Mouse (Mus musculus): Measurements from ENCODE around the gene Wbp11. TPM values are rescaled to one million over a fixed set of nuclear protein-coding genes. Genes with fewer than 3 reads are reported as not detected.

Wbp11 gene
- 110 and 114 TPM in 2 replicates for polyA plus RNA-seq (2015; fragmentation: Nextera tagmentation; extraction: Ambion mirVana)

DNA sequence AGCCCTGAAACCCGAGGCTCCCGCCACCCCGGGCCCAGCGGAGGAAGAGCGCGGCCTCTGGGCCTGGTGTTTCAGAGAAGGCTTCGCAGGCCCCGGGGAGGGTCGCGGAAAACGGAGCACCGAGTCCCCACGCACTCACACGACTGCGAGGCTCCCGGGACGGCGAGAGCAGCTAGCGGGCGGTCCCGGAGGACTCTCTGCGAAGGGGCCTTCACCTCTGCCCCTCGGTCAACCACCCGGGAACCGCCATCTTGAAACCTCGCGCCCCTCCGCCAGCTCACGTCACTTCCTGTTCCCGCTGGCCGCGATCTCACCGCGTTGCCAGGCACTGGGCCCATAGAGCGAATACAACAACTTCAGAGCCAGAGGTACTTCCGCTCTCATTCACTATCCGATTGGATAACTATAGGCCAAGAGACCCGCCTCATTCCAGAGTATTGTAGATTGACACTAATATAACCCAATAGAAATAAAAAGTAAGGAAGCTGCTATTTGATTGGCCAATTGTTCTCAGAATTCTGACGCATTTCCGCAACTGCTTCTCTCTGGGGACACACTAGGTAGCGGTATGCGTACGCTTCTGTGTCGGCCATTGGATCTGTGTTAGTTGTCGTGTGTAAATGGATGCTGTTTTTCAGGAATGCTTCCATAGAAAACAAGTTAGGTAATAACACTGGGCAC lies at the start of gene Wbp11:
Gene Wbp11, minus strand, starts transcription at position 353 of the 681 bp plus-strand sequence.
- H3K4me2 ChIP-seq (replicated peaks) = peak within 1 kb of the TSS; percentile 82
- H3K4me3 ChIP-seq = peak within 1 kb of the TSS; percentile 99
- under 1% methylated on average over 45 of the region's 45 CpGs for WGBS
- peak; percentile 100 for ATAC-seq (ENCODE audit: low FRiP score, low read depth)
- no peaks in the 10 kb centered on the region for H3K27me3 ChIP-seq
- H3K27ac ChIP-seq = peak within 1 kb of the TSS; percentile 84
- H3K9me3 ChIP-seq = no peaks in the 10 kb centered on the region
- peaks cover 8% of the 10 kb centered on the region for H3K4me1 ChIP-seq
- H3K9ac ChIP-seq = peak within 1 kb of the TSS; percentile 95
- H3K36me3 ChIP-seq = peaks cover 20% of the 10 kb centered on the region

DNA sequence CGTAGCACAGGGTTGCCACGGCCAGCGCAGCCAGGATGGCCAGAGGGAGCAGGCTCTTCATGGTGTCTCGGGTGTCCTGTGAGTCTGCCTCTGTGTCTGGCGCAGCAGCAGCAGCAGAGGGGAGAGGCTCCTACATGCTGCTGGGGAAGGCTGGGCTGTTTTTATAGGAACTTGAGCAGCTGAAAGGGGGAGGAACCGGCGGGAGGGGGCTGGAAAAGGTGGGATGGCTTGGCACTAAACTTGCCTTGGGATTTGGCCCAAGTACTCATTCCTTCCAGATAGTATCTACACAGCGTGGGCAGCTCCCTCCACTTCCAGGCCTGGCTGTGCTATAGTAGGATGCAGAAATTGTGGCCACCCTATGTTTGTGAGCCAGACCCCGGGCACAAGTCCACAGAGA lies 47.6 kb upstream of the Wbp11 start, which contains the start of gene Mgp:
Gene Mgp, minus strand, starts transcription at position 154 of the 400 bp plus-strand sequence.
- ATAC-seq (ENCODE audit: low FRiP score, low read depth) = peak; percentile 90
- Histone ChIP-seq H3K4me2 (replicated peaks) (peak within 1 kb of the TSS; percentile 63), H3K9ac (peak within 1 kb of the TSS; percentile 67), H3K4me1 (peaks cover 32% of the 10 kb centered on the region), H3K4me3 (peak within 1 kb of the TSS; percentile 46), H3K27me3 (no peaks in the 10 kb centered on the region), H3K27ac (peak within 1 kb of the TSS; percentile 85), H3K9me3 (no peaks in the 10 kb centered on the region), H3K36me3 (0 out of 2 replicates have a peak, but pooled peaks cover 5% of the 10 kb centered on the region)
- WGBS = 15% methylated on average over 9 of the region's 9 CpGs

DNA sequence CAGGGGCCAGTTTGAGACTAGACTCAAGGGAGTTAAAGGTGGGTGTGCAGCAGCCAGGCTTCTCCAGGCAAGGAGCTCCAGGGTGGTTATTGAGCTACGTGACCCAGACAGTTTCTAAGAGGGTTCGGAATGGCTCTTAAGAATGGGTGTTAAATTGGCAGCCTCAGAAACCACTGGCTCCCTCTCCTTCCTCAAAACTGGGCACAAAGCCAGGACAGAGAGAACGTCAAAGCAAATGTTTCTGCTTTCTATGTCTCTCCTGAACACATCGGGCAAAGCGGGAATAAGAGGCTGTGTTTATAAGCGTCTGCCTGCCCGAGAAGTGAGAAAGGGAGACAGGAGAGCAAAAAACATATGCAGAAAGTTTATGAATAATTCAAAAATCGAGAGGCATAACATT lies 46.6 kb upstream of the Wbp11 start:
- 0 out of 2 replicates have a peak, but pooled peaks have one; percentile 21 for ATAC-seq (ENCODE audit: low FRiP score, low read depth)

DNA sequence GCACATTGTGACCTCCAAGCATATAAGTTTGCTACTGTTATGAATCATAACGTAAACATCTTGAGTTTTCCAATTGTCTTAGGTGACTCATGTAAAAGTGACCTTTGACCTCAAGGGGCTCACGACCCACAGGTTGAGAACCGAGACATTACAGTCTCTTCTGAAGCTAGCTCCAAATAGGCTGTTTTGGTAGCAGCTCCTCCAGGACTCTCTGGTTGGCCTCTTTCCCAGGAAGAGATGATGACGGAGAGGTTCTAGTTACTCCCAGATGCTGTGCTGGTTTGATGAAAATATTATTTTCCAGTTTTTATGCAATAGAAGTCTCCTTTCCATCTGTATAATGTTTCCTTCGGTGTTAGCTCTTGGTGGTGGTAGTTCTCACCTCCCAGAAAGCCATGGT lies 40.9 kb upstream of the Wbp11 start:
- Histone ChIP-seq H3K4me3 (no peak overlapping the region), H3K27me3 (no peaks in the 10 kb centered on the region), H3K36me3 (0 out of 2 replicates have a peak, but pooled peaks cover 5% of the 10 kb centered on the region), H3K27ac (no peak overlapping the region), H3K9me3 (no peaks in the 10 kb centered on the region), H3K4me1 (peaks cover 44% of the 10 kb centered on the region), H3K9ac (no peak overlapping the region), H3K4me2 (replicated peaks) (no peak overlapping the region)
- no peak for ATAC-seq (ENCODE audit: low FRiP score, low read depth)
- WGBS = 65% methylated on average over 5 of the region's 5 CpGs

More for the DNA sequence above, 46.6 kb upstream of the Wbp11 start:
- Histone ChIP-seq H3K9ac (peak overlapping the region; percentile 48), H3K4me1 (peaks cover 32% of the 10 kb centered on the region), H3K27ac (peak overlapping the region; percentile 64; the same call in 1 of the 2 replicates), H3K9me3 (no peaks in the 10 kb centered on the region), H3K36me3 (0 out of 2 replicates have a peak, but pooled peaks cover 5% of the 10 kb centered on the region), H3K4me2 (replicated peaks) (peak overlapping the region; percentile 57), H3K4me3 (peak overlapping the region; percentile 46), H3K27me3 (no peaks in the 10 kb centered on the region)
- WGBS = 14% methylated on average over 8 of the region's 8 CpGs

DNA sequence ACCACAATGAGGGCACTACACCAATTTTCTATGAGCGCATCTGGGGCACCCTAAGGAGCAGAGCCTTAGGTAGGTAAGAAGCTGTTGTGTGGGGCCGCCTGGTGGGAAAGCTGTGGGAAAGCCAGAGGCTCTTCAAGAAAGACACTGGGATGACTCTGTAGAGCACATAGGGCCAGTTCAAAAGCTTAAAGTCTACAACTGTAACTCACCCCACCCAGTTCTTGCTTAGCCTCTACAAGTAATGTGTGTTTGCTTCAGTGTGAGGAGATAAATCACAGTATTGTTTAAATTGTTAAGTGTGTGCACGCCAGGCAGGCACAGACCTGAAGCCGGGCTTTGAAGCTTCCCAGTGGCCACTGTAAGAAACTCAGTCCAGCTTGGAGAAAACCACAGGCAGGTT lies 38.1 kb upstream of the Wbp11 start:
- Histone ChIP-seq H3K4me2 (replicated peaks) (no peak overlapping the region), H3K9me3 (no peaks in the 10 kb centered on the region), H3K9ac (no peak overlapping the region), H3K36me3 (no peaks in the 10 kb centered on the region), H3K27me3 (no peaks in the 10 kb centered on the region), H3K27ac (no peak overlapping the region), H3K4me3 (no peak overlapping the region), H3K4me1 (peaks cover 32% of the 10 kb centered on the region)
- WGBS = 73% methylated on average over 4 of the region's 4 CpGs
- no peak for ATAC-seq (ENCODE audit: low FRiP score, low read depth)

DNA sequence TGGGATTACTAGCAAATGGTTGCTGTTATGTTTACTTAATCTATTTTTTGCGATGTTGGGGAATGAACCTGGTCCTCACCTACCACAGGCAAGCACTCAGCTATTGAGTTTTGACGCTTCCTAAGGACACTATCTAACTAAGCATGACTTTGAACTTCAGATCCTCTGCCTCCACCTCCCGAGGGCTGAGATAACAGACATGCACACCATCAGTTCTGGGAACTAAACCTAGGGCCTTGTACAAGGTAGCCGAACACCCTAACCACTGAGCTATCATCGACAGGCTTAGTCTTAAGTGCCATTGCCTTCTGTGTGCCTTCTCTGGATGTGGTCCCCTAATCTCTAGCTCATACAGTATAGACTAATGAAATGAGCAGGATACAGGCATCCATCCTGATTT lies 37.3 kb upstream of the Wbp11 start:
- Histone ChIP-seq H3K4me2 (replicated peaks) (no peak overlapping the region), H3K27ac (no peak overlapping the region), H3K4me3 (no peak overlapping the region), H3K27me3 (no peaks in the 10 kb centered on the region), H3K36me3 (no peaks in the 10 kb centered on the region), H3K4me1 (peaks cover 32% of the 10 kb centered on the region), H3K9ac (no peak overlapping the region), H3K9me3 (no peaks in the 10 kb centered on the region)
- 91% methylated on average over 5 of the region's 5 CpGs for WGBS
- ATAC-seq (ENCODE audit: low FRiP score, low read depth) = no peak

DNA sequence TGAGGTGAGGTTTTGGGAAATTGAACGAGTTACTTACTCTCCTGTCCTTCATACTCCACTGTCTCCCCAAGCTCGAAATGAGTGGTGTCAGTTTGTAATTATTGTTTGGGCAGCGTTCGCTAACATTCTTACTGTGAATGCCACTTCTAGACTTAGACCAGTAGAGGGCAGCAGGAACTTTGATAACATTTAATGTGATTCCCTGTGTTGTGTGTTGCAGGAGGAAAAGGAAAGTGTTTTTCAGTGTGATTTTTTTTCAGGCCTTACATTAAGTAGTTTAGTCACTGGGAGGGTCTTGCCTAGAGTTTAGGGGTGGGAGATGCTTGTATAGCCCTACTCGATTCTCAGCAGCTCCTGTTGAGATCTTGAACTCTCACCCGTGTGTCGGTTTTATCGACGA lies 33.0 kb upstream of the Wbp11 start:
- H3K9me3 ChIP-seq = no peaks in the 10 kb centered on the region
- peaks cover 23% of the 10 kb centered on the region for H3K4me1 ChIP-seq
- H3K36me3 ChIP-seq = no peaks in the 10 kb centered on the region
- H3K4me2 ChIP-seq (replicated peaks) = no peak overlapping the region
- H3K27ac ChIP-seq = no peak overlapping the region
- H3K27me3 ChIP-seq = no peaks in the 10 kb centered on the region
- WGBS = 44% methylated on average over 9 of the region's 9 CpGs
- no peak overlapping the region for H3K9ac ChIP-seq
- ATAC-seq (ENCODE audit: low FRiP score, low read depth) = 0 out of 2 replicates have a peak, but pooled peaks have one; percentile 20
- no peak overlapping the region for H3K4me3 ChIP-seq

DNA sequence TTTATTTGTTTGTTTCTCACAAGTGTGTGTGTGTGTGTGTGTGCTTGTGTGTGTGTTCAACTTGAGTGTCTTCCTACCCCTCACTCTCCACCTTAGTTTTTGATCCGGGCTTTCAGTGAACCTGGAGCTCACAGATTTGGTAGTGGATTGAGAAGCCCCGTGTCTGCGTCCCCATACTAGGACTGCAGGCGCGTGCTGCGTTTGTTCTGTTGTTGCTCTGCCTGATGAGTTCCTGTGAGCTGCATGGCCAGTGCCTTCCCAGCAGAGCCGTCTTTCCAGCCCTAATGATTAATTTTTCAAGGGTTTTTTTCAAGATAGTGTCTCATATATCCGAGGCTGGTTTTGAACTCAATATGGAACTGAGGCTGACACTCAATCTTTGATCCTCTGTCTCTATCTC lies 30.4 kb upstream of the Wbp11 start:
- no peak for ATAC-seq (ENCODE audit: low FRiP score, low read depth)
- Histone ChIP-seq H3K27ac (no peak overlapping the region), H3K27me3 (no peaks in the 10 kb centered on the region), H3K4me3 (no peak overlapping the region), H3K9ac (no peak overlapping the region), H3K4me1 (peaks cover 29% of the 10 kb centered on the region), H3K4me2 (replicated peaks) (no peak overlapping the region), H3K36me3 (no peaks in the 10 kb centered on the region), H3K9me3 (no peaks in the 10 kb centered on the region)
- WGBS = 74% methylated on average over 8 of the region's 8 CpGs

DNA sequence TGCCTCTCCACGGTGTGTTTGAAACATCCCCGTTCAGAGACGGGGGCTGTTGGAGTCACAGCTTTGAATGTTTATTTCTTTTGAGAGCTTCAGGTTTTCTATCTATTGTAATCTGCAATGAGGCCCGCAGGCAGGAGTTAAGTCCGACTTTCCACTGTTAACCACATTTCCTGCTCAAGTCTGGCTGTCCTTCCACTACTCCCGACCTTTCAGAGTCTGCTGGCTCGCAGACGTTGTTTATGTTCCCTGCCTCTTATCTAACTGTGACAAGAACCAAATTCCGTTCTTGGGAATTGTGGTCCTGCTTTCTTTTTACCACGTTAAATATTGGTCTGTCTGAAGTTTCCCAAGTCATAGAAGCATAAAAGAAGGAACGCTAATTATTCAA lies 29.8 kb upstream of the Wbp11 start:
- Histone ChIP-seq H3K27me3 (no peaks in the 10 kb centered on the region), H3K36me3 (no peaks in the 10 kb centered on the region), H3K9ac (peak overlapping the region; percentile 35; the same call in 1 of the 2 replicates), H3K27ac (peak overlapping the region; percentile 39; the same call in 1 of the 2 replicates), H3K9me3 (no peaks in the 10 kb centered on the region), H3K4me2 (replicated peaks) (peak overlapping the region; percentile 31), H3K4me3 (no peak overlapping the region), H3K4me1 (peaks cover 30% of the 10 kb centered on the region)
- no peak for ATAC-seq (ENCODE audit: low FRiP score, low read depth)
- WGBS = 21% methylated on average over 11 of the region's 11 CpGs

DNA sequence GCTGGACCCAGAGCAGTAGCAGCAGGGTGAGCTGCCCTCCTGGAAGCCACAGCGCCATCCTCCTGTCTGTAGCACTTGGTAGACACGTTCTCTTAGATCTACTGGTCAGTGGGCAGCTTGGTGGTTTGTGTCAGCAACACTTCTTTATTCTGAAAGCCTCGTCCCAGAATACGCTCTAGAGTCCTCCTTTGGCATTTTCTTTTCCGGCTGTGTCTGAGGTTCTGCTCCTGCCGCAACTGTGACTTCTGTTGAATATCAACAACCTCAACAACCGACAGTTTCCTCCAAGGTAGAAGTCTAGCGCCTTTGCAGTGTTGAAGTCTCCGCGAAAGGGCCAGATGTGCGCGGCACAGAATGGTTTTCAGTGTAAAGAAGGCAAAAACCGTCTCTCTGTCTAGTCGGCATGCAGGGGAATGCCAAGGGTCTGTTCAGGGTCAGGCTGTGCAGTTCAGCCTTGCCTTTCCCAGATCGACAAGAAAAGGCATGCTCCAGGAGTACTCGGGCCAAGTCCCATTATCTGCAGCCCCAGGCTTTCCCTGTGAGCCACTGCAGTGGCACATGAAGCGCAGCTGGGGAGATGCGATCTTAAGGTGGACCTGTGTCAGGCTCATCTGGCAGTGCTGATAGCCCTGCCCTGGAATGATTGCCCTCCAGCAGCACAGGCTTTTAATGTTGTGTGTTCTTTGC lies 29.3 kb upstream of the Wbp11 start, which contains the start of gene Art4:
Gene Art4, minus strand, starts transcription at position 548 of the 687 bp plus-strand sequence.
- Histone ChIP-seq H3K36me3 (no peaks in the 10 kb centered on the region), H3K4me1 (peaks cover 35% of the 10 kb centered on the region), H3K9me3 (no peaks in the 10 kb centered on the region), H3K4me2 (replicated peaks) (peak within 1 kb of the TSS; percentile 31), H3K27ac (peak within 1 kb of the TSS; percentile 39), H3K27me3 (no peaks in the 10 kb centered on the region), H3K4me3 (peak within 1 kb of the TSS; percentile 21), H3K9ac (peak within 1 kb of the TSS; percentile 35; the same call in 1 of the 2 replicates)
- WGBS = 59% methylated on average over 18 of the region's 18 CpGs
- no peak for ATAC-seq (ENCODE audit: low FRiP score, low read depth)

DNA sequence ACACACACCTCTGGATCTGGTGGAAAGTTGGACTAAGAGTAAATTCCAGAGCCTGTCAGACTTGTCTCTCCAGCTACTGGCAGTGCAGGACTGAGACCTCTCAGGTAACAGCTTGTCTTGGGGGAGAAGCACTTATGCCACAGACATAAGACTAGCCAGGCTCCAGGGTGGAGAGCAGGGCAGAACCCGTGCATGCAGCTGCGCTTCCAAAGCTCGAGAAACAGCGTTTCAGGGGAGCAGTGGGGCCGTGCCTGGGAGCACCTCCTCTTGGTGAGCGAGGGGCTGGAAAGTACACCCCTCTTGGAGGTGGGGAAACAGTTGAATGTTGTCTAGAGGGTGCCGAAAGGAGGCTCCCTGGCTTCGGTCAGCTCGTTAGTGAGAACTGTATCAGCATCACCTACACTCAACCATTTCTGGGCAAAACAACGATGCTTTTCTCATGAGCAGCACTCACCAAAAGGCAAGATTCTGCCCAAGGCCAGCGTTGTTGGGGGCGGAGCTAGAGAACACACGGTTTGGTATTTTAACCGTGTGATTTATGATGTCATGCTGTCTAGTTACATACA lies 28.1 kb upstream of the Wbp11 start:
- peak; percentile 29; the same call in 1 of the 2 replicates for ATAC-seq (ENCODE audit: low FRiP score, low read depth)
- Histone ChIP-seq H3K4me2 (replicated peaks) (peak overlapping the region; percentile 27), H3K4me3 (peak overlapping the region; percentile 0; the same call in 1 of the 2 replicates), H3K4me1 (peaks cover 43% of the 10 kb centered on the region), H3K27me3 (no peaks in the 10 kb centered on the region), H3K9ac (no peak overlapping the region), H3K36me3 (no peaks in the 10 kb centered on the region), H3K9me3 (no peaks in the 10 kb centered on the region), H3K27ac (peak overlapping the region; percentile 79)
- WGBS = 42% methylated on average over 14 of the region's 14 CpGs

DNA sequence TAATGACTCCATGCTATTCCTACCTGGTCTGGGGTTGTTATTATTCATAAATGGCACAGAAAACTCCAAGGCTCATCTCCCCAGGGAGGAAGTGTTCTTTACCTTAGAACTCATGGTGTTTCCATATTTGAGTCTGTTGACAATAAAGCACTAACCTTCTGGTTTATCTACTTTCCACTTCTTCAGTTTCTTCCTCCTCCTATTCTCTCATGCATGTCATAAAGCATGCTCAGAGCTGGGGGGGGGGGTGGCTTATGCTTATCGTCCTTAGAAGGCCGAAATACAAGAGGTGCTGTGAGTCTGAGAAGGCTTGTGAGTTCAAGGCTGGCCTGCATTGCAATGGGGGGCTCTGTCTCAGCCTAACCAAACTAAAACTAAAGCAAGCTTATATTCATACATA lies 27.1 kb upstream of the Wbp11 start:
- no peaks in the 10 kb centered on the region for H3K36me3 ChIP-seq
- ATAC-seq (ENCODE audit: low FRiP score, low read depth) = no peak
- no peak overlapping the region for H3K4me3 ChIP-seq
- no peak overlapping the region for H3K9ac ChIP-seq
- no peak overlapping the region for H3K27ac ChIP-seq
- H3K9me3 ChIP-seq = no peaks in the 10 kb centered on the region
- H3K4me2 ChIP-seq (replicated peaks) = peak overlapping the region; percentile 27
- WGBS = 90% methylated on average over 2 of the region's 2 CpGs
- peaks cover 43% of the 10 kb centered on the region for H3K4me1 ChIP-seq
- no peaks in the 10 kb centered on the region for H3K27me3 ChIP-seq
